Mouse (Mus musculus) brain, embryonic 14.5 days (tissue): ENCODE measurements around the gene Npsr1. TPM values are rescaled to one million over a fixed set of nuclear protein-coding genes. Genes with fewer than 3 reads are reported as not detected.

Source experiments
- DNase-seq: peaks from one replicate; pipeline ENCODE4 v3.0.0-alpha.2; 2011; ENCODE audit warnings: low read depth
- CTCF ChIP-seq: fragments of 200-500 bp; IDR thresholded peaks from 2 replicates; pipeline ENCODE4 v1.5.1; 2012; ENCODE audit warnings: inconsistent platforms, mild to moderate bottlenecking, moderate library complexity, borderline replicate concordance; ENCODE audit not compliant: insufficient read depth, insufficient read length; ENCODE audit errors: extremely low read depth
- POLR2A ChIP-seq: fragments of 200-500 bp; IDR thresholded peaks from 2 replicates; pipeline ENCODE4 v1.6.1; 2012; ENCODE audit warnings: mild to moderate bottlenecking, inconsistent platforms, borderline replicate concordance; ENCODE audit not compliant: poor library complexity, insufficient read depth, insufficient read length, severe bottlenecking; ENCODE audit errors: extremely low read depth
- polyA plus RNA-seq: library from polyadenylated mRNA; depleted of rRNA; stranded (reverse); fragments of >200 nt; gene quantifications from 2 replicates; pipeline ENCODE4 v1.2.3, GENCODE M21; 2012

Npsr1 gene
- polyA plus RNA-seq, 1 experiment = 0.10 TPM

DNA sequence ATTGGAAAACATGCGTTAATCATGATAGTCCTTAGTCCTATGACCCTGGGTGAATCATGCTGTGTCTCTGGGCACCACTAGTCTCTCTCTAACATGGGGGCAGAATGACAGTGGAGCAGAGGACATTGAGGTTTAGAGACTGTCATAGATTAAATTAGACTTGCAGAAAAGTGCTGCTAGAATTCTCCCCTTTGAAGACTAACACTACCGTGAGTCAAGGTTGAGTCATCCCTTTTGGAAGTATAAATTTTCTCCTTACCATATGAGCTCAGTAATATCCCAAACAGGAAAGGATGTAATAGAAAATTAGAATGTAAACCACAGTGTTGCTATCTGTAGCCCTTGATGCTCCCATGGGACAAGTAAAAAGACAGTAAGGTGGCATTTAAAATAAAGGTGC, 218.0 kb downstream of the Npsr1 start:
- TF ChIP-seq POLR2A = no peak
- no peak for TF ChIP-seq CTCF
- DNase-seq = no peak

DNA sequence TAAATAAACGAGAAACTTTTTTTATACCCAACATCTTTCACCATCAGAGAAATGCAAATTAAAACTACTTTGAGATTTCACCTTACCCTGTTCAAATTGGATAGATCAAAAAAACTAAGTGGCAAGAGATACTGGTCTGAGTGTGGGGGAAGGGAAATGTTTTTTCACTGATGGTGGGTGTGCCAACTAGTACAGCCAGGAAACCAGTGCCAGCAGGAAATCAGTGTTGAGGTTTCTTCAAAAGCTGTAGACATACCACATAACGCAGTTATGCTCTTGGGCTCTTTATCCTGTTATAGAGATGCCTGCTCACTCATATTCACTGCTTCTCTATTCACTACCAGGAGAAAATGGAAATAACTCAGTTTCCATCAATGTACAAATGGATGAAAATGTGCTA, 233.9 kb downstream of the Npsr1 start:
- DNase-seq = peak; percentile 31
- TF ChIP-seq CTCF (no peak), POLR2A (no peak)

DNA sequence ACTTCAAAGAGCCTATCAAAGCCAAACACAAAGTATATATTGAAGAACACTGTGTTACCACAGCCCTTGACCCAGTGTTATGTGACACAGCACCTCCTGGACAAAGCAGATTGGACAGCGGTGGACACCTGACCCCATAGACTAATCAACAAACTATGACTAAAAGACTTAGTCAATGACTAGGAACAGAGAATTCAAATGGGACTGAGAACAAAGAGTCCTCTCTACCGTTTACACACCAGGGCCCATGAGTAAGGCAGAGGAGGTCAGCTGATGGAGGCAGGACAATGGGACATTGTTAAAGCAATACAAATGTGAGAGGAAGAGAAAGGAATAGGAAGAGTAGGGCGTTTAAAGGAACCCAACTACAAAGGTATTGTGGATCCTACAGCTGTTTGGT, 243.5 kb downstream of the Npsr1 start:
- no peak for TF ChIP-seq CTCF
- DNase-seq = no peak

DNA sequence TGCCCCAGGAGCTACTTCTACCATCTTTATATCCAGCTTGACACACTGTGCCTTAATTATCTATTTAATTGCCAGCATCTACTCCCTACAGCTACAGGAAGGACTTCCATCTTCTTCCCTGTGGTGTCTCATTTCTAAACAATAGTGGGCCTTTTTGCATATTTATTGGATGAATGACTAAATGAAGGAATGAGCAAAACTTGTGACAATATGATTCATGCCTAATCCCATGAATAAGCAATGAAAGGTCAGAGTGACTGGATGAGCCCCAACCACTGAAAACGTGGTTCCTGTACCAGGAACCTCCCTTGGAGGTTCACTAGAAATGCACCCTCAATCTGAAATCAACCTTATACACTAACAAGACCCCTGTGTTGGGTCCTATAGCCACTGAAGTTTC, 249.2 kb downstream of the Npsr1 start:
- DNase-seq = no peak
- TF ChIP-seq POLR2A (no peak), CTCF (no peak)

DNA sequence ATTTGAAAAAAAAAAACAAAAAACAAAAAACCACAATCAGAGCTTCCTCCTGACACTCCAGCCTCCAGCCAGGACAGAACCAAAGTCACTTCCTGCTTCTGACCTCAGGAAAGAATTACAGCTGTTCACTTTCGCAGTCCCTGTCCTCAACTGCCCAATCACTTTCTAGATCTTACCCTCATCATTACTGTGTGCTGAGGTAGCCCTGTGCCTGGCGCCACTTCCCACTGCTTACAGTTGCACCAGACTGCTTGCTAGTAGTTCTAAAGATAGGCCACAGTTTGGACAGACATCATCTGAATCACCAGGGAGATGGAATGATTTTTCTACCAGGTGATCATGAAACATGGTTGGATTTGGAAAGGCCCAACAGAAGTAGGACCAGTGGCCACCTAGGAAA, 251.7 kb downstream of the Npsr1 start:
- no peak for DNase-seq

DNA sequence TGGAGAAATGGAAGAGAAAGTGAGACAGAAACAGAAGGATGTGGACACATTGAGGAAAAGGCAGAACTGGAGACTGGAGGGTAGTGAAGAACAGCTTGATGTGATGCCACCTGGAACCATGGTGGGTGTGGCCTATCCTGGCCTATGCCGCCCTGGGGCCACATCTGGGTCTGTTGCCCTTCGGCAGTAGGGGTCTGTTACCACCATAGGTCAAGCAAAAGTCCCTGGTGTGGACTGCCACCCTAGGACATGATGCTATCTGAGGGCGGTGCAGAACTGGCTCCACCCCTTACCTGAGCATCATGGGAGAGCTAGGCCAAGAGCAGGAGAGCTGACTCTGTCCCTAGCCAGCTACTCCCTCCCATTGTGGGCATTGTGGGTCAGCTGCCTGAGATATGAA, 253.6 kb downstream of the Npsr1 start:
- no peak for DNase-seq
- TF ChIP-seq CTCF (no peak), POLR2A (no peak)

More for the DNA sequence above, 251.7 kb downstream of the Npsr1 start:
- TF ChIP-seq POLR2A = no peak
- TF ChIP-seq CTCF = no peak
